Mouse (Mus musculus) leukemia stem cell, adult 10-12 weeks (primary cell): ENCODE results near the gene Olfr1099. TPM values are rescaled to one million over a fixed set of nuclear protein-coding genes. Genes with fewer than 3 reads are reported as not detected.

Source experiments
- polyA plus RNA-seq: library from polyadenylated mRNA; stranded (reverse); fragments of >175 nt; gene quantifications from 2 replicates; pipeline ENCODE4 v1.2.3, GENCODE M21; 2012; ENCODE audit warnings: low replicate concordance

The Olfr1099 gene
- polyA plus RNA-seq: not detected in 2 replicates

GRCm38 (mm10) chr2:86960593-86960992 lies at the start of gene Olfr1099:
Olfr1099 (minus strand) TSS chr2:86960693.

GRCm38 (mm10) chr2:86998098-86998497 lies 37.6 kb upstream of the Olfr1099 start, which contains the start of gene Olfr1102:
Olfr1102 (plus strand) TSS chr2:86998398.

GRCm38 (mm10) chr2:86991121-86991520 lies 30.6 kb upstream of the Olfr1099 start, which contains the start of gene Olfr1101:
Olfr1101 (minus strand) TSS chr2:86991221.

GRCm38 (mm10) chr2:86979854-86980253 lies 19.4 kb upstream of the Olfr1099 start, which contains the start of gene Olfr1100:
Olfr1100 (minus strand) TSS chr2:86979954.

GRCm38 (mm10) chr2:86924445-86924844 lies 36.0 kb downstream of the Olfr1099 start, which contains the start of gene Olfr1098:
Olfr1098 (minus strand) TSS chr2:86924545.

Other genes with a start within 250 kb of the Olfr1099 start
- gene Olfr1089, start 227.0 kb downstream of the Olfr1099 start, polyA plus RNA-seq: not detected in 2 replicates
- gene Olfr1090, start 201.7 kb downstream of the Olfr1099 start, polyA plus RNA-seq: not detected in 2 replicates
- gene Olfr1093, start 178.2 kb downstream of the Olfr1099 start, polyA plus RNA-seq: not detected in 2 replicates
- gene Olfr141, start 150.7 kb downstream of the Olfr1099 start, polyA plus RNA-seq: not detected in 2 replicates
- gene Olfr1094, start 136.0 kb downstream of the Olfr1099 start, polyA plus RNA-seq: not detected in 2 replicates
- not detected in 2 replicates for gene Olfr1095, start 109.0 kb downstream of the Olfr1099 start, polyA plus RNA-seq
- gene Gm13723, start 85.9 kb downstream of the Olfr1099 start, polyA plus RNA-seq: not detected in 2 replicates
- gene Olfr1097, start 68.5 kb downstream of the Olfr1099 start, polyA plus RNA-seq: not detected in 2 replicates
- not detected in 2 replicates for gene Olfr1098, start 36.1 kb downstream of the Olfr1099 start, polyA plus RNA-seq
- not detected in 2 replicates for gene Olfr1100, start 19.3 kb upstream of the Olfr1099 start, polyA plus RNA-seq
- not detected in 2 replicates for gene Olfr1101, start 30.5 kb upstream of the Olfr1099 start, polyA plus RNA-seq
- not detected in 2 replicates for gene Olfr1102, start 37.7 kb upstream of the Olfr1099 start, polyA plus RNA-seq
- gene Olfr1104, start 66.4 kb upstream of the Olfr1099 start, polyA plus RNA-seq: not detected in 2 replicates
- not detected in 2 replicates for gene Olfr1105, start 75.8 kb upstream of the Olfr1099 start, polyA plus RNA-seq
- not detected in 2 replicates for gene Olfr1106, start 91.6 kb upstream of the Olfr1099 start, polyA plus RNA-seq
- gene Olfr1107, start 115.1 kb upstream of the Olfr1099 start, polyA plus RNA-seq: not detected in 2 replicates
- gene Olfr1109, start 135.3 kb upstream of the Olfr1099 start, polyA plus RNA-seq: not detected in 2 replicates
- not detected in 2 replicates for gene Olfr259, start 153.9 kb upstream of the Olfr1099 start, polyA plus RNA-seq
- gene Olfr1110, start 179.6 kb upstream of the Olfr1099 start, polyA plus RNA-seq: 0.09 TPM in 1 of 2 replicates, not detected in the other
- not detected in 2 replicates for gene Olfr1111, start 191.9 kb upstream of the Olfr1099 start, polyA plus RNA-seq
- gene Olfr1112, start 227.1 kb upstream of the Olfr1099 start, polyA plus RNA-seq: not detected in 2 replicates
- gene Olfr1113, start 248.3 kb upstream of the Olfr1099 start, polyA plus RNA-seq: not detected in 2 replicates